Mouse (Mus musculus): ENCODE data around the gene Bub1b.

Gene Bub1b

GRCm38 (mm10) chr2:118667181-118667580 lies 69.2 kb downstream of the Bub1b start:
- DNase-seq (ENCODE audit: low spot score), result no peak

GRCm38 (mm10) chr2:118669245-118669644 lies 71.2 kb downstream of the Bub1b start:
- DNase-seq (ENCODE audit: low spot score), result no peak

GRCm38 (mm10) chr2:118669785-118670184 lies 71.8 kb downstream of the Bub1b start:
- no peak for DNase-seq (ENCODE audit: low spot score)

DNA sequence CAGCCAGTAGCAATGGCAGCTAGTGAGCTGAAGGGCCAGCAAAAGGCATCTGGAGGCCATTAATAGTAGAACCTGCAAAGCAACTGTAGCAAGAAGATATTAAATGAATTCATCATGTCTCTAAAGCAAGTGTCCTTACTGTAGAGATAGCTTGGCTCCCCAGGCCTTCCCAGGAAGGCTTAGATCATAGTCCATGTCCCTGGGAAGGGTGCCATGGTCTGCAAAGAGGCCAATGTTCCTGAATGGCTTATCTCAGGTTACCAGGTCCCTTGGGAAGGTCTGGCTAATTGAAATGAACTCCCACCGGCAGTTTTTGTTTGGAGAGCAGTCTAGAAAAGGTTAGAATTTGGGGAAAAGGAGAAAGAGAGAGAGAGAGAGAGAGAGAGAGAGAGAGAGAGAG lies 73.7 kb downstream of the Bub1b start:
- no peak for DNase-seq (ENCODE audit: low spot score)

GRCm38 (mm10) chr2:118673686-118674465 lies 75.9 kb downstream of the Bub1b start:
- no peak for DNase-seq (ENCODE audit: low spot score)

DNA sequence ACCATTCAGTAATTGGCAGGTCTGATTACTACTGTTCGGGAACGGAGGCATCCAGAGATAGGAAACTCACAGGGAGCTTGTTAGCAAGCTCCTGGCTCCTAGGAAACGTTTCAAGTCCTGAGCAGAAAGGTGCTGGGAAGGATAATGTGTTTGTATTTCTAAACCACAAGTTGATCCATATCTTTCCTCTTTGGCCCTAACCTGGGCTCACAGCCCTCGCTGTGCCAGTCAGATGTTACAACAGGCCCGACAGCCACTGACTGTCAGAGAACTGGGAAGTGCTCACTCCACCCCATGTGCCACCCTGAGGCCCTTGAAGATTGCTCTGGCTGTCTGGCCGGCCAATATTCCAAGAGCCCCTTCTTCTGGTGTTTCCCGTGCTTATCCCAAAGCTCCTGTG lies 76.5 kb downstream of the Bub1b start:
- DNase-seq (ENCODE audit: low spot score), result no peak

- DNase-seq (ENCODE audit: low spot score), result no peak
Measured at GRCm38 (mm10) chr2:118676839-118677741, 79.1 kb downstream of the Bub1b start.

GRCm38 (mm10) chr2:118677817-118678216 lies 79.8 kb downstream of the Bub1b start:
- peak; percentile 58 for DNase-seq (ENCODE audit: low spot score)

DNA sequence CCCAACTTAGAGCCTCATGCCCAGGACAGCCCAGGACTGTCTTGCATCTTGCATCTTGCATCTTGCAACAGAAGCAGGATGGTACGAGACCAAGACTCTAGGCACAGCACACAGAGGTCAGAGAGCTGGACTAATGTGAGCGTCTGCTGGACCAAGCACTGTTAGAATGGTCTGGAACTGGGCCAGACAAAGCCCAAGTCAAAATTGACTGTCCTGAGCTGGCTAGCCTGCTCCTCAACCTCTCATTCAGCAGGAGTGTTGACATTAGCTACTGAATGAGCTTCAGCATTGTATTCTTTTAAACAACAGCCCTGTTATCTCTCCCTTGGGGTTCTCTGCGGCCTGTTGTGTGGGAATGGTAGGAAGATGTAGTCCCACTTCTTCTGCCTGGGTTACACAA lies 81.6 kb downstream of the Bub1b start:
- no peak for DNase-seq (ENCODE audit: low spot score)

DNA sequence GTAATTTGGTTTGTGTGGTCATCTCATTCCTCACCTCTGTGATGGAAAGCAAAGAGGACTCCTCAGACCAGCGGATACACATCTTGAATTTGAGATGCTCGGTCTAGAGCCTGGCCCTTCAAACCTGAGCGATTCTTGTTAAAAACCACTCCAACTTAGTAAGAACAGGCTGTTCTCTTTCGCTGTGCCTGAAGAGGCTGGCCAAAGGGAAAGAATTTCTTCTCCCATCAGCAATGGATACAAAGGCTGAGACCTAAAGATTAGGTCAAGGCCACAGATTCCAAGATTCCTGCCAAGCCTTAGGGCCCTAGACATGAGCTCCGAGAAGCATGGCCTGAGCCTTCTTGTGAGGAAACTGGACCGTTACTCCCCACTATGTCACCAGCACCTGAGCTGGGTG lies 82.9 kb downstream of the Bub1b start:
- no peak for DNase-seq (ENCODE audit: low spot score)

DNA sequence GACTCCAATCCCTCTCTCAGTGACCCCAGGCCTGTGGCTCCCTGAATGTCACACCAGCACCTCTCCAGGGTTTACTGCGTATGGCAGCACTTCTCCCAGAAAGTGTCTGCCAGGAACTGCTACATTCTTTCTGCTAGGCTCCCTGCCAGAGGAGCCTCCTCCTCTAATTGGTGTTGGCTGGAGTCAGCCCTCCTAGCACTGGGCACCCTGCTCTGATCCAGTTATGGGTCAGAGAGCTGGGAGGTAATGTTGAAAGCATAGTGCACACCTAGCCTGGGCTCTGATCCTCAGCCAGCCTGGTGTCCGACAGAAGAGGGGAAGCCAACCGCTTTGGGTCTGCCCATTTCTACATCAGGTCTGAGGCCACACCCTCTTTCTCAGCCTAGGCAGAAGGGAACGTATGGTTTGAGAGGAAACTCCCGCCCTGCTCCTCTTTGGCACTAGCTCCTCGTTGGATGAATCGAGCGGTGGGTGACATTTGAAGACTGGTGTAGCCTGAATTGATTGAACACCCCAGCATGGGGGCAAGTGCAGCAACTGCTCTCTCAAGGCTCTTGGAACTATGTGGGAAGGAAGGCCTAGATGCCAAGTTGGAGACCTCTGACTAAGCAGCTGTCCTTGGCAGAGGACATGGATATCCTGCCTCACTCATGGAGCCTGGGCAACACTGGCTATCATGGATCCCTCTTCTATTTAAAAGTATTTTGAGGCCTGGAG lies 84.7 kb downstream of the Bub1b start:
- no peak for DNase-seq (ENCODE audit: low spot score)

DNA sequence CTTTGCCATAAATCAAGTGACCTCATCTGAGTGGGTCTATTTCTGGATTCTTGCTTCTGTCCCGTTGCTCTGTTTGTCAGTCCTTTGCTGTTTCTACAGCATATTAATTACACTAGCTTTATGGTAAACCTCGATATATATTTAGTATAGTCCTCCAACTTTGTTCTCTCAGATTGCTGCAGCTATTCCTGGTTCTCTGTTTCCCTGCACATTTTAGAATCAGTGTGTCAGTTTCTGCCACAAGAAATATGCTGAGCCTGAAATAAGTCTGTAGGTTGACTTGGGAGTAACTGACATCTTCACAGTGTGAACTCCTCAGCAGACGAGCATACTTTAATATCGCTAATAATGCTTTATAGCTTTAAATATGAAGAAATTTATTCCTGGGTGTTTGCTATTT lies 87.1 kb downstream of the Bub1b start:
- DNase-seq (ENCODE audit: low spot score), result no peak

GRCm38 (mm10) chr2:118686693-118687092 lies 88.7 kb downstream of the Bub1b start:
- DNase-seq (ENCODE audit: low spot score), result no peak

GRCm38 (mm10) chr2:118687791-118688190 lies 89.8 kb downstream of the Bub1b start:
- no peak for DNase-seq (ENCODE audit: low spot score)

- no peak for DNase-seq (ENCODE audit: low spot score)
Measured at GRCm38 (mm10) chr2:118689875-118690274, 91.9 kb downstream of the Bub1b start.

All from c-Kit-positive CD71-positive TER-119-positive erythroid progenitor cells, embryonic 14.5 days (primary cell).